Mouse (Mus musculus): ENCODE results near the gene Plekho2. TPM values are rescaled to one million over a fixed set of nuclear protein-coding genes. Genes with fewer than 3 reads are reported as not detected.

Gene Plekho2
- 10 to 100 TPM; 13.4 to 21.0 (median 14.2) TPM for total RNA-seq (2022)

DNA sequence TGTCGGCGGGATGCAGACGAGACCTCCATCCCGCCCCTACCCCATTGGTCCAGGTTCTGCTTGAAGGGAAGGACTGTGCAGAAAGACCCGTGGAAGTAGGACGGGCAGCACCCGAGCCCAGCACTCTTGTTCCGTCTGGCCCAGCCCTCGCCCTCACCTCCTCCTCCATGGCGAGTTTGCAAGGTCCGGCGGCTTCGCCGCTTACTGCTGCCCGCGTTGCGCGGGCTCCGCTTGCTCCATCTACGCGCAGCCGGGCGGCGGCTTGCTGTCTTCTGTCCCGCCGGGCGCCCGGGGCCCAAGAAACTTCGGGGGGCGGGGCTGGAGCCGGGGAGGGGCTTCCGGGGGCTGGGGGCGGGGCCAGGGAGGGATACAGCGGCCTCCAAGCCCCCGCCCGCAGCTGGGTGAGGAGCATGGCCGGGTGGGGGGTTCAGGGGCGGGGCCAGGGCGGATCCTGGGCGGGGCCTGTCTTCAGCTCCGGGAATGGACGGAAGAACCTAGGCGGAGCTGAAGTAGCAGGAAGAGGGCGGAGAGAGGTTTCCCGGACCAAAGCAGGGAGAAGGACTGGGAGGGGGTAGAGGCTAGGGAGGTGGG is at the start of gene Plekho2:
TSS of gene Plekho2 (minus strand) at position 260 of the 591 bp plus-strand sequence.
- DNase-seq (ENCODE audit: low spot score in 2 of 2) = peak; percentile 76 to 80

DNA sequence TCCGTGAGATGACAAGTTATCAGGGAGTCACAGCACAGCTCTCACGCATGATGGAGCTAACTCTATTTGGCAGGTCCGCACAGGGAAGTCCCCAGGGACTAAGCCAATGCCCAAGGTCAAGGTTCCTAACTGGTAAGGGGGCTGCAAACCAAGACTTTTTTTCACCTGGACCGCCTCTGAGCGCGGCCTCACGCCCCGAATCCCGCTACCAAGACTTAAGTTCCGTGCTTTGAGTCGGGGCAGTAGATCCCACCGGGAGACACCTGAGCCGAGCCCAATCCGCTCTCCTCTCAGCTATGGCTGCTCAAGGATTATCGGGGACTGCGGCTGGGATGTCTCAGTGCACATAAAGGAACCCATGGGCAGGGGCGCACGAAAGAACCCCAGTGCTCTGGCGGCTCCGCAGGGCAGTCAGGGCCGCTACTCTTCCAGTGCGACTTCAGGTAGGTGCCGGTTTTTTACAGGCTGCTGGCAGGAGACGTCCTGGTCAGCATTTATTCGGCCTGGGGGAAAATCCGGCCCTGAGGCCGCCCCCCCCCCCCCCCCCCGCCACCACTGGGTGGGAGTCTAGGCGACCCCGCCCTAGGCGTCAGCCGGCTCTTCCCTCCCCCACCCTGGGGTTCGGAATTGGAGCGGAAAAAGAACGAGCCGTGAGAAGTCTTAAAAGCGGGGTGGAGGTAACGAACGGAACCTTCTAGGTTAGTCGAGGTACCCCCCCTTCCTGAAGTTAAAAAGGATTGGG is 49.4 kb upstream of the Plekho2 start, which contains the start of gene Rbpms2:
TSS of gene Rbpms2 (plus strand) at position 624 of the 742 bp plus-strand sequence.
- DNase-seq (ENCODE audit: low spot score in 2 of 2) = no peak

DNA sequence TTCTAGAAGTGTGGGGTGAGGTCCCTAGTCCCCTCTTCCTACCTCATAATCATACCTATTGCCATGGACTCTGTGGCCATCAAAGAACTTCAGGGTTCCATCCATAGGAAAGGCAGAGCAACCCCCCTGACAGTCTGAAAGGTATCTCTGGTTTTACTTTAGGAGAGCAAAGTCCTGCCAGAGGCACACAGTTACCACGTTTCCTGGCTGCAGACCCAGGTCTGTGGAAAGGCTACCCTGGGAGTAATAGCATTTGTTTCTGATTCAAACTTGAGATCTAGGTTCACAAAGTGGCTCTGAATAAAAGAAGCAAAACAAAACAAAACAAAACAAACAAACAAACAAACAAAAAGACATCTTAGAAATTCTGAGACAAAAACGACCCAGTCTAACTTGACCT is 44.4 kb upstream of the Plekho2 start:
- no peak for DNase-seq (ENCODE audit: low spot score in 2 of 2)

DNA sequence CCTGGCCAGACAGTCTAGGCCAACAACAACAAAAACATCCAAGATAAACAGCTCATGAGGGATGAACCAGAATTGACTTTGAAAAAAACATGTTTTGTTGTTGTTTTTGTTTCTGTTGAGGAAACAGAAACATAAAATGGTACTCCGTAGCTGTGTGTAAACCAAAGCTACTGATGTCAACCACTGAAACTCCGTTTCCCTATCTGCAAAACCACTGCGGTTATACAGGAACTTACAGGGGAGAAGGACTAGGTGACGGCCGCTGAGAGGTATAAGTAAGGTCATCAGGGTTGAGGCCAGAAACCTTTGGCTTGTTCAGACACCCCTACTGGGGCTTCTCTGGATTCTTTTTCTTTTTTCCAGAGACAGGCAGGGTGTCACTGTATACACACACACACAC is 43.0 kb upstream of the Plekho2 start:
- no peak for DNase-seq (ENCODE audit: low spot score in 2 of 2)

DNA sequence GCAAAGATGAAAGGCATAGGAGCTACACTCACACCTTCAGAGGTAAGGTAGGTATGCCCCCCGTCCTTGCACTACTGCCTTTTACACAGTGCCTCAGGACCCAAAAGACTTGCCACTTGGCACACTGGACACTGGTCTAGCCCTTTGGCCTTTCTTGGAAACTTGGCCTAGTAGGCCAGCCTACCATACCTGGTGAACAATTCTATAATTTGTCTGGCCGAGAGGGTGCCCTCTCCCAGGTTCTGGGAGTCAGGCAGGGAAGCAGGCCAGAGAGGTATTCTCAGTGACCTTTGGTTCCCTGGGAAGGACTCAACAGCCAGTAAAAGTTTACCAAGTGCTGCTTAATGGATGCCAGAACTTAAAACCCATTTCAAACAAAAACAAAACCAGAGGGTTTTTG is 41.8 kb upstream of the Plekho2 start:
- DNase-seq (ENCODE audit: low spot score in 2 of 2) = no peak

DNA sequence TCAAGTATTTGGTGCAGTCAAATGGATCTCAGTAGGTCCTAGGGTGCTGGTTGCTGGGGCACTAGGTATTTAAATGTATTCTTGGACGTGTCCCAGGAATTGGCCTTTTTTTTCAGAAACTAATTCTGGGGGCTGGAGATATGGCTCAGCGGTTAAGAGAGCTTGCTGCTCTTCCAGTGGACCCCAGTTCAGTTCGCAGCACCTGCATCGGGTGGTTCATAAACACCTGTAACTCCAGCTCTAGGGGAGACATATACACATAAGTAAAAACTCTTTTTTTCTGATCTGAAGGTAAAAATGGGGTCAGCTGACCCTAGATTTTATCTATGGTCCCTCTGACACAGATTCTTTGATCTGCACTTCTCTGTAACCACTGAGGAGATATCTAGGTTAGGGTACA is 41.4 kb upstream of the Plekho2 start:
- DNase-seq (ENCODE audit: low spot score in 2 of 2) = no peak

DNA sequence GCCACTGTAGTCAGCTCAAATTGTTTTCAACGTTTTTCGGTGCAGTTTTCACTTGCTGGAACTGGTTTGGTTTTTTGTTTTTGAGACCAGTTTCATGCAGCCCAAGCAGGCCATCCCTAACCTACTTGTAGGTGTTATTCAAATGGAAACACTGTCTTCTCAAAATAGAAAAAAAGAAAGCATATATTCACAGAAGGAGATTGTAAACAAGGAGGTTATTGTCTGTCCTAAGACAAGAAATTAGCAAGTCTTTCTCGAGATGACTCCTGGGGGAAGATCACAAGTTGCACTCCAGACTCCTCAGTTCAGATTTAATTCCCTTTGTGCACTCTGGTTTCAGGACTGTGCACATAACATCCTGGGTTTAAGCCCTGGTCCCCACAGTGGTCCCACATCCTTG is 39.5 kb upstream of the Plekho2 start:
- no peak for DNase-seq (ENCODE audit: low spot score in 2 of 2)

DNA sequence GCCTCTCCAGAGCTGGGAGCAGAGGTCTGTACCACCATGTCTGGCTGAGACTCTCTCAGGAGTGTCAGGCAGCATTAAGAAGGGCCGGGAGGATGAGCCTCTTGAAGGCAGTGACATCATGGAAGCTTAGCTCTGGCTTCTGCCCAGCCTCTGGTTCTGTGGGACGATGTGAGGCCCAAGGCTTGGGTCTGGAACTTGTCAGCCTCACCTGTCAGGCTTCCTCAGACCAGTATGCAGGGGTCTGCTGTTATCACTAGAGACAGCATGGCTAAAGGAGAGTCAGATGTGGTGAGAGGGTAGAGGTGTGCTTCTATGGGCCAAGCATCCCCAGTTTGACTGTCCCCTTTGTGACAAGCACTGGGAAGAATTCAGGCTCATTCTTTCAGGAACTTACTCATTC is 33.3 kb upstream of the Plekho2 start:
- no peak for DNase-seq (ENCODE audit: low spot score in 2 of 2)

DNA sequence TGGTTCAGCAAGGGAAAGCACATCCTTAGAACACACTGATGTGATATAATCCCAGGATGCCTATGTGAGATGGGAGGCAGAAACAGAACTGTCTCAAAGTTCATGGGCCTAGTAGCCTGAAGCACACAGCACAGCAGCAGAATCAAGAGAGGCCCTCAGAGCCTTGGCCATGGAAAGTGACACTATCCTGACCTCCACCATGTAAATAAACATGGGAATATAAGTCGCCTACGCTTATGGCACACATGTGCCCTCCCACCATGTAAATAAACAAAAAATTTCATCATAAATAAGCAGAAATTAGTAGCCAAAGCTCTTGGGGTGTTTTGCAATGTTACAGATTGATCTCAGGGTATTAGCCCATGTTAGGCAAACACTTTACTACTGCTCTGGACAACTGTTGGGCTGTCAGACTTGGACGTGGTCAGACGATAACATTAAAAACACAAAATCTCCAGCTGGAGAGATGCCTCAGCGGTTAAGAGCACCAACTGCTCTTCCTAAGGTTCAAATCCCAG is 32.2 kb upstream of the Plekho2 start:
- no peak for DNase-seq (ENCODE audit: low spot score in 2 of 2)

DNA sequence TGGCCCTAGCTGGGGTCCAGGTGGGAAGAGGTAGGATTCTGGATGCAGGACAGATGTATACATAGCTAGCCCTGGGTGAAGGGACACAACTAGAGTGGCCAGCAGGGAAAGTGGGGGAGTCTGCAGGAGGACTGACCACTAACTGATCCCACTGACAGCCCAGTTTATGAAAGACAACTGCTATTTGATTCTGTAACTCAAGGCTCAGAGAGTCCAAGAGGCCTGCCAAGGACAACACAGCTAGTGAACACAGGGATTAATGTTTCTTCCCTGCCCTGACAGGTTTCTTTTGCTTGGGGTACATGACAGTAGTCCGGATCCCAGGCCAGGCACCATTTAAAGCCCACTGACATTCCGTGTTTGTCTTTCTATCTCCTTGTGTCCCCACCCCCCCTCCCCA is 27.3 kb upstream of the Plekho2 start:
- no peak for DNase-seq (ENCODE audit: low spot score in 2 of 2)

DNA sequence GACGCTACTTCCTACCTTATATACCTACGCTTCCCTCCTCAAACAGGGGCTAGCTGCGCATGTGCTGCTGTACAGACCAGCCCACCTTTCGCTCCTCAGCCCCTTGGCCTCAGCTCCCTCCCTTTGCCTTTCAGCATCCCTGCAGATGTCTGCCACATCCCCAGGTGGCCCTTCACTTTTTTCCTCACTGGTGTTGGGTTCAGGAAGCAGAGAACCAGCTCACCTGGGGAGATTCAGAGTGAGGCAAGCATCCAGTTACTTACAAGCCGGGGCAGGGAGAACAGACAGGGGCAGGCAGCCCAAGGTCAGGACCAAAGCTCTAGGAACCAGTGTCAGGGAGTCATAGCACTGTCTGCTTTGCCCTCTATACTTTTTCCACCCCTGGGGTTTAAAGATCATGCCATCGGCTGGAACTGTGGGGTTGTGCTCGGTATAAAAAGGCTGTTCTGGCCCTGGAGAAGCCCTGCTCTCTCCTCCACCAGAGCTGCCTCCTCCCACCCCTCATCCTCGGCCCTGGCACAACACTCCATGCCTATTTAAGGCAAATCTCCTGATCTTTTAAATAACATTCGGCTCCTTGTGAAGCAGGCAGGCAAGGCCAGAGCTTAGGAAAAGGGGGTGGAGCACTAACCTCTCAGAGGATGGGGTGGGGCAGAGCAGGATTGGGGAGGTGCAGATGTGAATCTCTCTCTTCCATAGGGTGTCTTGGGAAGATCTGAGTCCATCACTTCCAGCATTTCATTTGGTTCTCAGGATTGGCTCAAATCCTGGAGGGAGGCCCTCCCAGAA is 26.7 kb upstream of the Plekho2 start:
- no peak for DNase-seq (ENCODE audit: low spot score in 2 of 2)

DNA sequence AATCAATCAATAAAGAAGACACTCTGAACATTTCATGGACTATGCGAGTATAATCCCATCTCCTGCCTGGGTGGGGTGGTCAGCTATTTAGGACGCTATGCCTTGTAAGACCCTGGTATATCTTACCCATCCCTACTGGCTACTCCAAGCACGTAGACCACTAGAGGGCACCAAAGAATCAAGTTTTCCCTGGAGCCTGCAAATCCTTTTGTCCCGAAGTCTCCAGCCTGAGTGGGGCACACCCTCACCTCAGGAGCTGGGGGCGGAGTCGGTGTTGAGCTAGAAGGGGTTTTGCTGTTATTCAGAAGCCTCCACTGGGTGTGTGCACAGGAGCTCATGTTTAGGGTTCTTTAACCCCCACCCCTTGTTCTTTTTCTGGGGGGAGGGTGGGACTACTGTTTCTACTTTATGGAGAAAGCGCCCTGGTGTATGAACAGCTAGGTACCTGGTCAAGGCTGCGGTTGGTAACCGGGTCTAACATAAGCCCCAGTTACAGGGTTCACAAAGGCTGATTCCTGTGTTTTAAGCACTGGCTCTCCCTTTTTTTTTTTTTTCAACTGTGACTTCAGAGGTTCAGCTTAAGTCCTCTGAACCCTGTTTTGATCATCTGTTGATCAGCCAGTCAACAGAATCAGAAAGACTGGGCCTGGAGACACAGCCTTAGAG is 25.8 kb upstream of the Plekho2 start:
- DNase-seq (ENCODE audit: low spot score in 2 of 2) = peak; percentile 20 to 39

DNA sequence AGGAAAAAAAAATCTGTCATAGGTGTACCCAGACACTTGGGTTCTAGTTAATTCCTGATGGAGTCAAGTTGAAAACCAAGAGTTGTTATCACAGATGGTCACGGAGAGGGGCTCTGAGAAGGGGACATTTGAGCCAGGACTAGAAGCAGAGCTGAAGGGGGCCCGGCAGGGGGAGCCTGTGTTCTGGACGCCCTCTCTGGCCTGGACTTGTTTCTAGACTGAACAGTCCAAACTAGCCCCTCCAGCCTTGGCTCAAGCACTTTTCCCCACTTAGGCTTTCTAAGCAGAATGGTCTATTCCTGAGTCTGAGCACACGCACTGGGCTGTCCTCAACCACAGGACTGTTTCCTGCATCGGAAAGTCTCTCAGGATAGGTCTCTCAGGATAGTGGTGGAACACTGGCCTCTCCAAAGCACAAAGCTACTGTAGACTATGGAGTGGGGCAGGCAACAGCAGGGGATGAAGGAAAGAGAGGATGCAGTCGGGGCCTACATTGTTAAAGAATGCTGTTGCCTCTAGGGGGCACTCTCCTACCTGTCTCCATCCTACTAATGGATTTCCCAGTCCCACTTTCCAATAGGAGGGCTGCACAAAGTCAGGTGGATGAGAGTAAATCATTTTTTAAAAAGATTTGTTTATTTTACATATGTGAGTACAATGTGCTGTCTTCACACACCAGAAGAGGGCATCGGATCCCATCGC is 23.7 kb upstream of the Plekho2 start:
- no peak for DNase-seq (ENCODE audit: low spot score in 2 of 2)

DNA sequence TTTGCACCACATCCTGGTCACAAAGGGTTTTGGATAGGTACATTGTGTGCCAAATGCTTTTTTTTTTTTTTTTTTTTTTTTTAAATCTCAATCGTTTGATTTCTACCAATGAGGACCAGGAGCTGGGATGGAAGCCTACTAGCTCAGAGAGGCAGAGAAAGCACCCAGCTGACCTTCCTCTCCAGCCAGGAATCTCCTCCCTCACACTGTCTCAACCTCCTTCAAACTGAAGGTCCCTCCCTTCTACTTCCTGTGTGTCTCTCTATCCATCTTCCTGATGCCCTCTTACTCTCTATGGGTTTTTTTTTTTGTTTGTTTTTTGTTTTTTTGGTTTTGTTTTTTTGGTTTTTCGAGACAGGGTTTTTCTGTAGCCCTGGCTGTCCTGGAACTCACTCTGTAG is 21.1 kb upstream of the Plekho2 start:
- DNase-seq (ENCODE audit: low spot score in 2 of 2) = no peak

DNA sequence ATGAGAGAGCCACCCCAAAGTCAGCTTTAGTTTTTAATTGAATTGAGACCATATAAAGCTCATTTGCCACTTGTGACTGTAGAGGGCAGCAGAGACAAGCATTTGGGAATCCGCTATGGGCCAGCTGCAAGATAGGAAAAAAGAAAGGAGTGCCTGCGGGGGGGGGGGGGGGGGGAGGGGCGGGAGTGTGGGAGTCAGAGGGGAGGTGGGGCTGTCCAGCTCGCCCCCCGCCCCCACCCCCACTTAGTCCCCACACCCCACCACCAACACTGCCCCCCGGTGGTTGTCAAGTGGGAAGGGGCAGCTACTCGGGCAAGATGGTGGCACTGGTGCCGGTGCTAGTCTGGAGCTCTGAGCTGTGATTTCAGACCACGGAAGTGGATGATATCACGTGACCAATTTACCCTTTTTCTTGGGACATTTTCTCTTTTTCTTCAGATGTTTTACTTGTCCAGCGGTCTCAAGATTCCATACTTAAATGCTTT is 19.0 kb upstream of the Plekho2 start:
- peak in 1 of 2 experiments; percentile 41 for DNase-seq (ENCODE audit: low spot score in 2 of 2)

DNA sequence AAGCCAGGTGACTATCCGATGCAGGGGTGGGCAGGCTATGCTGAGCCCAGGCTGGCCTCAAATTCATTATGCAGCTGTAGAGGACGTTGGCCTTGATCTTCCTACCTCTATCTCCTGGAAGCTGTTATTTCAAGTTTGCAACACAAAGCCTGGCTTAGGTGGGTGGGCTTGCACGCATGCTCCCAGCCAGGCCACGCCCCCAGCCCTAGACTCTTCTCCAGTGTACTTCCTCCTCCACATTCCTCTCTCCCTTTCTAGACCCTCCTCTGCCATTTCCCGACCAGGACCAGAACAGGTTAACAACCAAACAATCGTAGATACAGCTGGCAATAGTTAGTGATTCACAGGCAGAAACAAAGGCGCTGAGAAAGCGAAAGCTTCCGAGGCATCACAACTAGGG is 13.8 kb upstream of the Plekho2 start:
- no peak for DNase-seq (ENCODE audit: low spot score in 2 of 2)

DNA sequence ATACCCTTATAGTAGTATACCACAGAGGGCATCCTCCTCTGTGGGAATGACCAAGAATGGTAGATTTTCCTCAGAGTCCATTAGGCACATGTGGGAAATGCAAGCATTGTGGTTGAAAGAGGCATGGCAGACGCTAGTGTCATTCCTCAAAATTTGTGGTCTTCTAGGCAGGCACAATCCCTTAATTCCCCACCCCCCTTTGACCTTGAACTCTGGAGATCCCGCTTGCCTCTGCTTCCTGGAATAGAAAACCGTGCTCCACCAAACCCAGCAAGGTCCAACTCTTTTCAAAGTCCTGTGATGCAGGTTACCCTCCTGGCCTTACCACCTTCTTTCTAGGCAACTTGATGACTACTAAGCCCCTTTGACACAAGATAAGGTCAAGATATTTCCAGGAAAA is 12.9 kb upstream of the Plekho2 start:
- no peak for DNase-seq (ENCODE audit: low spot score in 2 of 2)

DNA sequence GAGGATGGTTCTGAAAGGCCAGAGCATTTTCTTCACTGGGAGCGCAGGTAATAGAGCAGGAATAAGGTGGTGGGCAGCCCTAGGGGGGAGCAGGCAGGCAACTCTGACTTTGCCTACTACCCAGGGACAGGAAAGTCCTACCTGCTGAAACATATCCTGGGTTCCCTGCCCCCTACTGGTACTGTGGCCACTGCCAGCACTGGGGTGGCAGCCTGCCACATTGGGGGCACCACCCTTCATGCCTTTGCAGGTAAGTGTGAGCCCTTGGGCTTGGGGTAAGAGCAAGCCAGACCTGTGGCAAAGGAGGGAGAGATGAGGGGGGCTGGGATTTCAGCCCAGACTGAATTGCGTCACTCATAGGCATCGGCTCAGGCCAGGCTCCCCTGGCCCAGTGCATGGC is 9.3 kb upstream of the Plekho2 start:
- DNase-seq (ENCODE audit: low spot score in 2 of 2) = no peak

DNA sequence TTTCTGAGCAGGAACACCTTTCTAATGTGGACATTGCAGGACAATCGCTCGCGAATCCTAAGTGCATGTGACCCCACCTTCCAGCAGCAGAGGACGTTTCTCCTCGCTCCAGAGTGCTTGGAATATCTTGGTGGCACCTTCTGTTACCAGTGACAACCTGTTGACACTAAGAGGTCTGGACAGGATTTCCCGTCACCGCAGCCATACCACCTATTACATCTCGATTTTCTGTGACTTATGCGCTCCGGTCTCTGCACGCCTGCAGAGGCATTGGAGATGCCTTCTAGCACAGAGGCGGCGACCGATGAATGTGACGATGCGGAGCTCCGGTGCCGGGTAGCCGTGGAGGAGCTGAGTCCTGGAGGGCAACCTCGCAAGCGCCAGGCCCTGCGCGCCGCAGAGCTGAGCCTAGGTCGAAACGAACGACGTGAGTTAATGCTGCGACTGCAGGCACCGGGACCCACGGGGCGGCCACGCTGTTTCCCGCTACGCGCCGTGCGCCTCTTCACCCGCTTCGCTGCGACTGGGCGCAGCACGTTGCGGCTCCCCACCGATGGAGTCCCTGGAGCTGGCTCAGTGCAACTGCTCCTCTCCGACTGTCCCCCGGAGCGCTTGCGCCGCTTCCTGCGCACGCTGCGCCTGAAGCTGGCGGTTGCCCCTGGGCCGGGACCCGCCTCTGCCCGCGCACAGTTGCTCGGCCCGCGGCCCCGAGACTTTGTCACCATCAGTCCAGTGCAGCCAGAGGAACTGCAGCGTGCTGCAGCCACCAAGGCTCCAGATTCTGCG is 7.9 kb upstream of the Plekho2 start:
- no peak for DNase-seq (ENCODE audit: low spot score in 2 of 2)

DNA sequence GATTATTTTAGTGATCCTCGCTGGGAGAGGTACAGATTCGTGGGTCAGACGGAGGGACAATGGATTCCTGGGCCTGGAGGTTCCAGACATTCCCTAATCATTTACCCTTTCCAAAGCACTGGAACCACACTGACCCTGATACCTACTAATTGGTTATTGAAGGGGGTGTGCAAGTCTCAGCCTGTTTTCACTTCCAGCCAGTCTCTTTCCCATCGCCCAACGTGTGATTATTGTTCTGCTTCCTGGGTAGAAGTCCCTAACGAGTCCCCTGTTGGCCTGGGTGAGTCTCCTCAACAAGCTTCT is 7.4 kb upstream of the Plekho2 start:
- no peak for DNase-seq (ENCODE audit: low spot score in 2 of 2)

Data from layer of hippocampus, adult 8-10 months (tissue).